Mouse (Mus musculus) hindbrain, embryonic 13.5 days (tissue): ENCODE measurements at regions not wholly inside any gene's neighbourhood (a gene's known extent, or its start where the extent isn't known, plus 50 kb on each side); places are given as distances from the start of the nearest gene placed in this dataset.

Experiments used
- ATAC-seq: fragments of 200-750 bp; cut with Nextera tagmentation; 2 replicates; pipeline ENCODE4 v1.8.0; 2017; ENCODE audit warnings: moderate TSS enrichment; ENCODE audit not compliant: low FRiP score
- H3K27ac ChIP-seq: fragments of 300-500 bp; sonication (generic); 2 replicates; pipeline ENCODE4 v1.5.1; 2015; ENCODE audit warnings: inconsistent platforms, mild to moderate bottlenecking, moderate library complexity
- H3K27me3 ChIP-seq: fragments of 300-500 bp; sonication (generic); 2 replicates; pipeline ENCODE4 v1.6.1; 2015; ENCODE audit warnings: mild to moderate bottlenecking, inconsistent platforms
- H3K36me3 ChIP-seq: fragments of 300-500 bp; sonication (generic); 2 replicates; pipeline ENCODE4 v1.6.1; 2015; ENCODE audit warnings: mild to moderate bottlenecking, inconsistent platforms
- H3K4me1 ChIP-seq: fragments of 300-500 bp; sonication (generic); replicated peaks from 2 replicates; pipeline ENCODE4 v1.6.1; 2015; ENCODE audit warnings: inconsistent platforms
- H3K4me2 ChIP-seq: fragments of 300-500 bp; sonication (generic); 2 replicates; pipeline ENCODE4 v1.6.1; 2015; ENCODE audit warnings: inconsistent platforms, mild to moderate bottlenecking, moderate library complexity
- H3K4me3 ChIP-seq: fragments of 300-500 bp; sonication (generic); 2 replicates; pipeline ENCODE4 v1.5.1; 2015; ENCODE audit warnings: mild to moderate bottlenecking, inconsistent platforms
- H3K9ac ChIP-seq: fragments of 300-500 bp; sonication (generic); 2 replicates; pipeline ENCODE4 v1.6.1; 2015; ENCODE audit warnings: mild to moderate bottlenecking, inconsistent platforms
- H3K9me3 ChIP-seq: fragments of 300-500 bp; sonication (generic); 2 replicates; pipeline ENCODE4 v1.6.1; 2016; ENCODE audit warnings: inconsistent platforms
- WGBS: fragments of 180-500 bp; shearing (Covaris S2); methylation state at CpG from one replicate; pipeline ENCODE4 v1.1.7; 2015; 5-methylcytosine and 5-hydroxymethylcytosine counted together

GRCm38 (mm10) chr15:68811041-68811440, 2310.3 kb upstream of the Lrrc6 start:
- no peak overlapping the region for H3K4me2 ChIP-seq
- WGBS = 92% methylated on average over 4 of the region's 4 CpGs
- H3K27me3 ChIP-seq = no peaks in the 10 kb centered on the region
- H3K27ac ChIP-seq = no peak overlapping the region
- H3K36me3 ChIP-seq = no peaks in the 10 kb centered on the region
- H3K4me1 ChIP-seq = no peaks in the 10 kb centered on the region
- H3K9ac ChIP-seq = no peak overlapping the region
- H3K4me3 ChIP-seq = no peak overlapping the region
- peaks cover 4% of the 10 kb centered on the region; the same call in 1 of the 2 replicates for H3K9me3 ChIP-seq
- no peak for ATAC-seq

- Histone ChIP-seq H3K27me3 (no peaks in the 10 kb centered on the region), H3K4me1 (no peaks in the 10 kb centered on the region), H3K9me3 (peaks cover 4% of the 10 kb centered on the region; the same call in 1 of the 2 replicates), H3K9ac (no peak overlapping the region), H3K4me3 (no peak overlapping the region), H3K36me3 (no peaks in the 10 kb centered on the region), H3K4me2 (no peak overlapping the region), H3K27ac (no peak overlapping the region)
- peak; percentile 52; the same call in 1 of the 2 replicates for ATAC-seq
- WGBS = 72% methylated on average over 6 of the region's 6 CpGs
Measured at GRCm38 (mm10) chr15:68810593-68810992, 2309.9 kb upstream of the Lrrc6 start.

GRCm38 (mm10) chr15:68808175-68808574, 2307.5 kb upstream of the Lrrc6 start:
- H3K4me3 ChIP-seq = no peak overlapping the region
- no peak for ATAC-seq
- peaks cover 4% of the 10 kb centered on the region; the same call in 1 of the 2 replicates for H3K9me3 ChIP-seq
- no peaks in the 10 kb centered on the region for H3K27me3 ChIP-seq
- no peak overlapping the region for H3K4me2 ChIP-seq
- H3K36me3 ChIP-seq = no peaks in the 10 kb centered on the region
- H3K9ac ChIP-seq = no peak overlapping the region
- no peaks in the 10 kb centered on the region for H3K4me1 ChIP-seq
- WGBS = 98% methylated on average over 1 of the region's 1 CpGs
- no peak overlapping the region for H3K27ac ChIP-seq

GRCm38 (mm10) chr15:68804254-68804653, 2303.5 kb upstream of the Lrrc6 start:
- 98% methylated on average over 1 of the region's 1 CpGs for WGBS
- H3K27me3 ChIP-seq = no peaks in the 10 kb centered on the region
- ATAC-seq = no peak

GRCm38 (mm10) chr15:68801763-68802162, 2301.1 kb upstream of the Lrrc6 start:
- WGBS = 85% methylated on average over 4 of the region's 4 CpGs

More at GRCm38 (mm10) chr15:68804254-68804653, 2303.5 kb upstream of the Lrrc6 start:
- Histone ChIP-seq H3K4me2 (no peak overlapping the region), H3K4me1 (no peaks in the 10 kb centered on the region), H3K4me3 (no peak overlapping the region), H3K9me3 (peaks cover 4% of the 10 kb centered on the region; the same call in 1 of the 2 replicates), H3K36me3 (no peaks in the 10 kb centered on the region), H3K9ac (no peak overlapping the region), H3K27ac (no peak overlapping the region)

GRCm38 (mm10) chr15:68797406-68797805, 2296.7 kb upstream of the Lrrc6 start:
- Histone ChIP-seq H3K4me2 (no peak overlapping the region), H3K36me3 (no peaks in the 10 kb centered on the region), H3K4me1 (no peaks in the 10 kb centered on the region), H3K4me3 (no peak overlapping the region), H3K9ac (no peak overlapping the region), H3K27ac (no peak overlapping the region), H3K27me3 (no peaks in the 10 kb centered on the region), H3K9me3 (no peaks in the 10 kb centered on the region)
- WGBS = 88% methylated on average over 2 of the region's 2 CpGs
- no peak for ATAC-seq

More at GRCm38 (mm10) chr15:68801763-68802162, 2301.1 kb upstream of the Lrrc6 start:
- no peak overlapping the region for H3K27ac ChIP-seq
- no peaks in the 10 kb centered on the region for H3K36me3 ChIP-seq
- no peak overlapping the region for H3K9ac ChIP-seq
- H3K9me3 ChIP-seq = no peaks in the 10 kb centered on the region
- no peak overlapping the region for H3K4me3 ChIP-seq
- H3K4me2 ChIP-seq = no peak overlapping the region
- no peaks in the 10 kb centered on the region for H3K27me3 ChIP-seq
- no peak for ATAC-seq
- H3K4me1 ChIP-seq = no peaks in the 10 kb centered on the region

- Histone ChIP-seq H3K27me3 (no peaks in the 10 kb centered on the region), H3K4me1 (no peaks in the 10 kb centered on the region), H3K9ac (no peak overlapping the region), H3K36me3 (no peaks in the 10 kb centered on the region), H3K9me3 (no peaks in the 10 kb centered on the region), H3K27ac (no peak overlapping the region), H3K4me2 (no peak overlapping the region), H3K4me3 (no peak overlapping the region)
- no peak for ATAC-seq
- WGBS = 74% methylated on average over 4 of the region's 4 CpGs
Measured at GRCm38 (mm10) chr15:68795239-68795960, 2294.7 kb upstream of the Lrrc6 start.

GRCm38 (mm10) chr15:68759948-68760347, 2259.2 kb upstream of the Lrrc6 start:
- Histone ChIP-seq H3K9ac (no peak overlapping the region), H3K27ac (no peak overlapping the region), H3K27me3 (no peaks in the 10 kb centered on the region), H3K4me2 (no peak overlapping the region), H3K4me3 (no peak overlapping the region), H3K4me1 (no peaks in the 10 kb centered on the region), H3K36me3 (no peaks in the 10 kb centered on the region), H3K9me3 (no peaks in the 10 kb centered on the region)
- ATAC-seq = no peak
- 83% methylated on average over 1 of the region's 1 CpGs for WGBS

GRCm38 (mm10) chr15:68755255-68755654, 2254.5 kb upstream of the Lrrc6 start:
- WGBS = 94% methylated on average over 1 of the region's 1 CpGs
- H3K4me1 ChIP-seq = no peaks in the 10 kb centered on the region
- H3K4me3 ChIP-seq = no peak overlapping the region
- no peaks in the 10 kb centered on the region for H3K36me3 ChIP-seq
- H3K9ac ChIP-seq = no peak overlapping the region
- H3K27ac ChIP-seq = no peak overlapping the region
- H3K27me3 ChIP-seq = no peaks in the 10 kb centered on the region
- ATAC-seq = no peak
- H3K4me2 ChIP-seq = no peak overlapping the region
- H3K9me3 ChIP-seq = no peaks in the 10 kb centered on the region

- Histone ChIP-seq H3K4me2 (no peak overlapping the region), H3K36me3 (no peaks in the 10 kb centered on the region), H3K4me1 (no peaks in the 10 kb centered on the region), H3K9me3 (no peaks in the 10 kb centered on the region), H3K27ac (no peak overlapping the region), H3K27me3 (no peaks in the 10 kb centered on the region), H3K9ac (no peak overlapping the region), H3K4me3 (no peak overlapping the region)
- WGBS = 86% methylated on average over 4 of the region's 4 CpGs
- ATAC-seq = no peak
Measured at GRCm38 (mm10) chr15:68754834-68755233, 2254.1 kb upstream of the Lrrc6 start.

- no peak overlapping the region for H3K4me3 ChIP-seq
- no peak overlapping the region for H3K4me2 ChIP-seq
- H3K4me1 ChIP-seq = no peaks in the 10 kb centered on the region
- WGBS = 87% methylated on average over 7 of the region's 7 CpGs
- H3K9ac ChIP-seq = no peak overlapping the region
- no peaks in the 10 kb centered on the region for H3K36me3 ChIP-seq
- H3K27ac ChIP-seq = no peak overlapping the region
- H3K27me3 ChIP-seq = no peaks in the 10 kb centered on the region
- no peaks in the 10 kb centered on the region for H3K9me3 ChIP-seq
- no peak for ATAC-seq
Measured at GRCm38 (mm10) chr15:68739344-68739743, 2238.6 kb upstream of the Lrrc6 start.

GRCm38 (mm10) chr15:68721250-68721649, 2220.5 kb upstream of the Lrrc6 start:
- H3K27me3 ChIP-seq = no peaks in the 10 kb centered on the region
- H3K4me2 ChIP-seq = no peak overlapping the region
- ATAC-seq = peak; percentile 65
- H3K27ac ChIP-seq = no peak overlapping the region
- WGBS = 51% methylated on average over 5 of the region's 5 CpGs
- no peak overlapping the region for H3K4me3 ChIP-seq
- H3K9me3 ChIP-seq = no peaks in the 10 kb centered on the region
- H3K36me3 ChIP-seq = no peaks in the 10 kb centered on the region
- H3K4me1 ChIP-seq = peaks cover 5% of the 10 kb centered on the region; the same call in 1 of the 2 replicates
- H3K9ac ChIP-seq = no peak overlapping the region

GRCm38 (mm10) chr15:68719486-68719885, 2218.8 kb upstream of the Lrrc6 start:
- no peaks in the 10 kb centered on the region for H3K9me3 ChIP-seq
- WGBS = 84% methylated on average over 12 of the region's 12 CpGs
- no peak overlapping the region for H3K4me2 ChIP-seq
- H3K4me1 ChIP-seq = peaks cover 5% of the 10 kb centered on the region; the same call in 1 of the 2 replicates
- no peak for ATAC-seq
- H3K27ac ChIP-seq = no peak overlapping the region
- H3K9ac ChIP-seq = no peak overlapping the region
- H3K36me3 ChIP-seq = no peaks in the 10 kb centered on the region
- no peak overlapping the region for H3K4me3 ChIP-seq
- no peaks in the 10 kb centered on the region for H3K27me3 ChIP-seq
